Mouse (Mus musculus) adrenal gland, adult 2 months (tissue): ENCODE measurements at regions not wholly inside any gene's neighbourhood (a gene's known extent, or its start where the extent isn't known, plus 50 kb on each side); places are given as distances from the start of the nearest gene placed in this dataset.

Experiments used
- DNase-seq: peaks from one replicate; pipeline ENCODE4 v3.0.0; 2021

- no peak for DNase-seq
These were observed 316.3 kb downstream of the Klf5 start for GRCm38 (mm10) chr14:99614748-99615147.

GRCm38 (mm10) chr14:99616655-99617335, 318.3 kb downstream of the Klf5 start:
- DNase-seq, result no peak

GRCm38 (mm10) chr14:99617374-99617773, 318.9 kb downstream of the Klf5 start:
- no peak for DNase-seq

- DNase-seq, result no peak
These were observed 323.0 kb downstream of the Klf5 start for GRCm38 (mm10) chr14:99621538-99621937.

- no peak for DNase-seq
These were observed 326.2 kb downstream of the Klf5 start for GRCm38 (mm10) chr14:99624380-99625327.

GRCm38 (mm10) chr14:99627615-99628014, 329.1 kb downstream of the Klf5 start:
- no peak for DNase-seq

- peak; percentile 17 for DNase-seq
These were observed 332.6 kb downstream of the Klf5 start for GRCm38 (mm10) chr14:99631092-99631491.

- DNase-seq, result no peak
These were observed 334.0 kb downstream of the Klf5 start for GRCm38 (mm10) chr14:99632444-99632843.

- DNase-seq, result no peak
These were observed 337.2 kb downstream of the Klf5 start for GRCm38 (mm10) chr14:99635556-99636150.

- DNase-seq, result no peak
These were observed 343.3 kb downstream of the Klf5 start for GRCm38 (mm10) chr14:99641475-99642453.

- DNase-seq, result no peak
These were observed 347.8 kb downstream of the Klf5 start for GRCm38 (mm10) chr14:99646323-99646722.

- no peak for DNase-seq
These were observed 375.9 kb downstream of the Klf5 start for GRCm38 (mm10) chr14:99674399-99674798.

- peak; percentile 7 for DNase-seq
These were observed 388.7 kb downstream of the Klf5 start for GRCm38 (mm10) chr14:99687062-99687806.

- DNase-seq, result no peak
These were observed 389.9 kb downstream of the Klf5 start for GRCm38 (mm10) chr14:99688415-99688814.

- no peak for DNase-seq
These were observed 397.8 kb downstream of the Klf5 start for GRCm38 (mm10) chr14:99696301-99696700.

- no peak for DNase-seq
These were observed 401.1 kb downstream of the Klf5 start for GRCm38 (mm10) chr14:99699545-99699944.

- no peak for DNase-seq
These were observed 407.5 kb downstream of the Klf5 start for GRCm38 (mm10) chr14:99706004-99706403.

- DNase-seq, result no peak
These were observed 409.6 kb downstream of the Klf5 start for GRCm38 (mm10) chr14:99708066-99708465.

- DNase-seq, result no peak
These were observed 411.3 kb downstream of the Klf5 start for GRCm38 (mm10) chr14:99709764-99710163.

- no peak for DNase-seq
These were observed 412.2 kb downstream of the Klf5 start for GRCm38 (mm10) chr14:99710656-99711177.

GRCm38 (mm10) chr14:99712624-99713023, 414.1 kb downstream of the Klf5 start:
- no peak for DNase-seq
